Mouse (Mus musculus): ENCODE data around the gene Foxn3. TPM values are rescaled to one million over a fixed set of nuclear protein-coding genes. Genes with fewer than 3 reads are reported as not detected.

The Foxn3 gene
- polyA plus RNA-seq, 1 experiment = 5.8 TPM

GRCm38 (mm10) chr12:99220333-99220732 lies 343.0 kb downstream of the Foxn3 start:
- TF ChIP-seq MAX (IDR thresholded peaks at IDR 0.05; ENCODE audit: low read depth) (no peak), MYOD1 (IDR thresholded peaks at IDR 0.05; ENCODE audit: control insufficient read depth in 1 of 3, insufficient read length in 2 of 3, low read depth in 2 of 3) (no peak), POLR2A (IDR thresholded peaks at IDR 0.05; ENCODE audit: insufficient read length, low read depth) (no peak), MYOG (IDR thresholded peaks at IDR 0.05; ENCODE audit: control insufficient read depth in 1 of 3, insufficient read depth in 1 of 3, insufficient read length in 2 of 3, low read depth in 2 of 3) (no peak), USF1 (IDR thresholded peaks at IDR 0.05; ENCODE audit: low read depth) (no peak), SRF (IDR thresholded peaks at IDR 0.05; ENCODE audit: control insufficient read depth, insufficient read length, low read depth) (no peak), CEBPB (IDR thresholded peaks at IDR 0.05; ENCODE audit: insufficient read depth, poor library complexity, severe bottlenecking) (no peak), TCF3 (IDR thresholded peaks at IDR 0.05; ENCODE audit: insufficient read length, low read depth) (no peak), E2F4 (IDR thresholded peaks at IDR 0.05; ENCODE audit: insufficient read depth) (no peak), POLR2AphosphoS2 (IDR thresholded peaks at IDR 0.05; ENCODE audit: insufficient read length, low read depth) (no peak), REST (IDR thresholded peaks at IDR 0.05; ENCODE audit: insufficient read depth, insufficient read length) (no peak), TCF12 (IDR thresholded peaks at IDR 0.05; ENCODE audit: insufficient read depth, poor library complexity, severe bottlenecking) (no peak)
- H3ac ChIP-seq (ENCODE audit: control insufficient read depth, insufficient read length) = no peak overlapping the region
- H3K27me3 ChIP-seq (ENCODE audit: control insufficient read depth, insufficient read depth, insufficient read length) = no peaks in the 10 kb centered on the region
- no peaks in the 10 kb centered on the region for H3K36me3 ChIP-seq (ENCODE audit: control insufficient read depth, insufficient read depth)
- no peak overlapping the region for H3K4me3 ChIP-seq
- H3K4me2 ChIP-seq (ENCODE audit: low read depth) = no peak overlapping the region
- H3K79me2 ChIP-seq (ENCODE audit: control insufficient read depth, insufficient read depth) = no peaks in the 10 kb centered on the region

GRCm38 (mm10) chr12:99219812-99220211 lies 343.6 kb downstream of the Foxn3 start:
- TF ChIP-seq POLR2AphosphoS2 (IDR thresholded peaks at IDR 0.05; ENCODE audit: insufficient read length, low read depth) (no peak), CEBPB (IDR thresholded peaks at IDR 0.05; ENCODE audit: insufficient read depth, poor library complexity, severe bottlenecking) (no peak), MAX (IDR thresholded peaks at IDR 0.05; ENCODE audit: low read depth) (no peak), SRF (IDR thresholded peaks at IDR 0.05; ENCODE audit: control insufficient read depth, insufficient read length, low read depth) (no peak), TCF3 (IDR thresholded peaks at IDR 0.05; ENCODE audit: insufficient read length, low read depth) (no peak), POLR2A (IDR thresholded peaks at IDR 0.05; ENCODE audit: insufficient read length, low read depth) (no peak)
- Histone ChIP-seq H3K36me3 (ENCODE audit: control insufficient read depth, insufficient read depth) (no peaks in the 10 kb centered on the region), H3K4me3 (no peak overlapping the region), H3K27me3 (ENCODE audit: control insufficient read depth, insufficient read depth, insufficient read length) (no peaks in the 10 kb centered on the region), H3ac (ENCODE audit: control insufficient read depth, insufficient read length) (no peak overlapping the region), H3K4me2 (ENCODE audit: low read depth) (no peak overlapping the region), H3K79me2 (ENCODE audit: control insufficient read depth, insufficient read depth) (no peaks in the 10 kb centered on the region)

GRCm38 (mm10) chr12:99217145-99217698 lies 346.2 kb downstream of the Foxn3 start:
- no peak overlapping the region for H3ac ChIP-seq (ENCODE audit: control insufficient read depth, insufficient read length)
- H3K27me3 ChIP-seq (ENCODE audit: control insufficient read depth, insufficient read depth, insufficient read length) = no peaks in the 10 kb centered on the region
- no peak overlapping the region for H3K4me3 ChIP-seq
- TF ChIP-seq E2F4 (IDR thresholded peaks at IDR 0.05; ENCODE audit: insufficient read depth) = no peak
- TF ChIP-seq CEBPB (IDR thresholded peaks at IDR 0.05; ENCODE audit: insufficient read depth, poor library complexity, severe bottlenecking) = no peak
- no peak for TF ChIP-seq POLR2A (IDR thresholded peaks at IDR 0.05; ENCODE audit: insufficient read length, low read depth)
- TF ChIP-seq TCF12 (IDR thresholded peaks at IDR 0.05; ENCODE audit: insufficient read depth, poor library complexity, severe bottlenecking) = no peak
- no peak for TF ChIP-seq USF1 (IDR thresholded peaks at IDR 0.05; ENCODE audit: low read depth)
- no peak for TF ChIP-seq SRF (IDR thresholded peaks at IDR 0.05; ENCODE audit: control insufficient read depth, insufficient read length, low read depth)
- no peak for TF ChIP-seq TCF3 (IDR thresholded peaks at IDR 0.05; ENCODE audit: insufficient read length, low read depth)
- TF ChIP-seq MAX (IDR thresholded peaks at IDR 0.05; ENCODE audit: low read depth) = no peak
- no peaks in the 10 kb centered on the region for H3K36me3 ChIP-seq (ENCODE audit: control insufficient read depth, insufficient read depth)
- H3K79me2 ChIP-seq (ENCODE audit: control insufficient read depth, insufficient read depth) = no peaks in the 10 kb centered on the region
- H3K4me2 ChIP-seq (ENCODE audit: low read depth) = no peak overlapping the region

- Histone ChIP-seq H3K79me2 (ENCODE audit: control insufficient read depth, insufficient read depth) (no peaks in the 10 kb centered on the region), H3ac (ENCODE audit: control insufficient read depth, insufficient read length) (no peak overlapping the region), H3K4me2 (ENCODE audit: low read depth) (no peak overlapping the region), H3K36me3 (ENCODE audit: control insufficient read depth, insufficient read depth) (no peaks in the 10 kb centered on the region), H3K27me3 (ENCODE audit: control insufficient read depth, insufficient read depth, insufficient read length) (no peaks in the 10 kb centered on the region), H3K4me3 (no peak overlapping the region)
- TF ChIP-seq MYOG (IDR thresholded peaks at IDR 0.05; ENCODE audit: control insufficient read depth in 1 of 3, insufficient read depth in 1 of 3, insufficient read length in 2 of 3, low read depth in 2 of 3) (no peak), MYOD1 (IDR thresholded peaks at IDR 0.05; ENCODE audit: control insufficient read depth in 1 of 3, insufficient read length in 2 of 3, low read depth in 2 of 3) (no peak), MAX (IDR thresholded peaks at IDR 0.05; ENCODE audit: low read depth) (no peak), TCF3 (IDR thresholded peaks at IDR 0.05; ENCODE audit: insufficient read length, low read depth) (no peak), REST (IDR thresholded peaks at IDR 0.05; ENCODE audit: insufficient read depth, insufficient read length) (no peak), E2F4 (IDR thresholded peaks at IDR 0.05; ENCODE audit: insufficient read depth) (no peak), POLR2AphosphoS2 (IDR thresholded peaks at IDR 0.05; ENCODE audit: insufficient read length, low read depth) (no peak), USF1 (IDR thresholded peaks at IDR 0.05; ENCODE audit: low read depth) (no peak), POLR2A (IDR thresholded peaks at IDR 0.05; ENCODE audit: insufficient read length, low read depth) (no peak), SRF (IDR thresholded peaks at IDR 0.05; ENCODE audit: control insufficient read depth, insufficient read length, low read depth) (no peak), CEBPB (IDR thresholded peaks at IDR 0.05; ENCODE audit: insufficient read depth, poor library complexity, severe bottlenecking) (no peak), TCF12 (IDR thresholded peaks at IDR 0.05; ENCODE audit: insufficient read depth, poor library complexity, severe bottlenecking) (no peak)
Measured at GRCm38 (mm10) chr12:99216341-99216761, 347.0 kb downstream of the Foxn3 start.

All from myocyte (in vitro differentiated cells).